8 mouse cellular contexts compared by ENCODE assay signal in the genomic region with DNA sequence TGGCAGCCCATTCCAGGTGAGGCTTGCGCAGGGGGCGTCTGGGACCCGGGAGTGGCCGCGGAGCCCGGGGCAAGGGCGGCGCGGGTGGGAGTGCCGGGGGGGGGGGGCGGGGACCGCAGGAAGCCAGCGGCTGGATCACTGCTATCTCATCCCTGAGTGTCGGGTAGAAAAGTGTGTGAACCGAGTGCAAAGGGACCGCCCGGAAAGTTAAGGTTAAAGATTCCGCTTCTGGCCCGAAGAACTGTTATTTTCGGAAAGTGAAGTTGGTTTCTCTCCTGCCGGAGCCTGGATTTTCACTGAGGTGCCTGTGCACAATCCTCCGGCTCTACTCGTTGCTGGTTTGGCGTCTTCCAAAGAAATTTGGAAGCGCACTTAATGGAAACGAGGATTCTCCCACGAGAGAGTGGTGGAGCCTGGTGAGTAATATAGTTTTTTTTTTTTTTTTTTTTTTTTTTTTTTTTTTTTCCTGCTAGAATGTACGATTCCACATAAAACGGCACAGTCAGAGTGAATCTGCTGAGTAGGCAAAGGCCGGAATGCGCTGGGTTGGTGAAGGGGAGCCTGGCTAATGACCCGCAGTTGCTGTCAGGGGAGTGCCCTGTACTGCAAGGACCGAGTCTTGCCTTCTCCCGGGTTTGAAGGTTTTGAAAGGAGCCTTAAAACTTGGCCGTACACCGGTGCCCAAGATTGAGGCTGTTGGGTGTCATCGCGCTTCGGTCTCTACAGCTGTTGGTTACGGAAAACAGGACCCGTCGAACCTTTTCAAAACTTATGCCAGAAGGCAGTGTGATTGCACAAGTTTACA.
A peak's percentile ranks its signal among the peaks of the same experiment; 100 is the strongest.
DNase-seq lines count a peak whose midpoint lies in the region; ATAC-seq and TF ChIP-seq lines count a peak whose summit lies in the region.

No protein-coding gene starts in this region.

- no peak for TF ChIP-seq POLR2A in small intestine, adult 2 months (IDR thresholded peaks at IDR 0.05; ENCODE audit: low read depth, low read length)

- H3K9ac ChIP-seq in heart, postnatal 0 days (replicated peaks; ENCODE audit: low read depth, low read length) = peak overlapping the region; percentile 76

- TF ChIP-seq EP300 in heart, postnatal 0 days (IDR thresholded peaks at IDR 0.05; ENCODE audit: low read depth) = 0 out of 2 replicates have a peak, but pooled peaks have one; percentile 29

- no peaks in the 10 kb centered on the region for H3K36me3 ChIP-seq in heart, postnatal 0 days (replicated peaks; ENCODE audit: control insufficient read depth, insufficient read depth, low read length)
- no peaks in the 10 kb centered on the region for H3K36me3 ChIP-seq in small intestine, adult 2 months (ENCODE audit: control insufficient read depth, insufficient read depth, low read length)

- peaks cover 18% of the 10 kb centered on the region for H3K4me1 ChIP-seq in heart, postnatal 0 days (ENCODE audit: control insufficient read depth, insufficient read depth)
- peaks cover 20% of the 10 kb centered on the region for H3K4me1 ChIP-seq in small intestine, adult 2 months (ENCODE audit: control insufficient read depth, insufficient read depth, insufficient read length, low read length)

- 2% methylated on average over 39 of the region's 42 CpGs for WGBS in heart, postnatal 0 days
- WGBS in small intestine, adult 2 months = 1% methylated on average over 38 of the region's 42 CpGs

- H3K4me2 ChIP-seq in heart, postnatal 0 days (ENCODE audit: low read depth, low read length) = peak overlapping the region; percentile 84

- TF ChIP-seq CTCF in heart, postnatal 0 days (IDR thresholded peaks at IDR 0.05; ENCODE audit: low read depth) = no peak
- TF ChIP-seq CTCF in small intestine, adult 2 months (IDR thresholded peaks at IDR 0.05; ENCODE audit: extremely low read depth, insufficient read length, insufficient replicate concordance, low read depth, low read length) = no peak

- H3K27ac ChIP-seq in heart, postnatal 0 days (ENCODE audit: low read depth) = peak overlapping the region; percentile 98
- peak overlapping the region; percentile 100 for H3K27ac ChIP-seq in small intestine, adult 2 months (ENCODE audit: insufficient read depth, low read depth, low read length)

- peak; percentile 55 for ATAC-seq in erythroblast, adult 5-6 weeks (replicated peaks; ENCODE audit: low FRiP score, poor library complexity, severe bottlenecking)
- ATAC-seq in heart, postnatal 0 days (ENCODE audit: insufficient read depth, low read depth) = peak; percentile 73
- 0 out of 2 replicates have a peak, but pooled peaks have one; percentile 0 for ATAC-seq in megakaryocyte, adult 5-6 weeks (ENCODE audit: poor library complexity, severe bottlenecking)

- H3K9me3 ChIP-seq in heart, postnatal 0 days (replicated peaks; ENCODE audit: control insufficient read depth, low read length) = no peaks in the 10 kb centered on the region

- no peaks in the 10 kb centered on the region for H3K27me3 ChIP-seq in heart, postnatal 0 days (ENCODE audit: control insufficient read depth, insufficient read depth, low read length)
- no peaks in the 10 kb centered on the region for H3K27me3 ChIP-seq in small intestine, adult 2 months (ENCODE audit: control insufficient read depth, insufficient read depth, low read length)

- H3K4me3 ChIP-seq in heart, postnatal 0 days (ENCODE audit: low read depth, low read length) = peak overlapping the region; percentile 70
- H3K4me3 ChIP-seq in small intestine, adult 2 months (ENCODE audit: low read depth, low read length) = peak overlapping the region; percentile 96

- peak; percentile 72 for DNase-seq in CD4-positive, CD25-positive, alpha-beta regulatory T cell, adult 2 months (ENCODE audit: low read depth, low spot score)
- peak; percentile 64 for DNase-seq in T-cell, adult 2 months (ENCODE audit: low spot score)
- peak; percentile 75 for DNase-seq in heart, postnatal 0 days (ENCODE audit: low spot score)
- DNase-seq in kidney, postnatal 25 days = peak; percentile 74 to 87
- no peak for DNase-seq in layer of hippocampus, adult 11-12 months (ENCODE audit: low spot score)

Comparison
In these comparisons a context has a peak if more than half of its experiments do, and no peak if none do; other contexts are left out.
1. ATAC-seq: peak in every context shown above with its lines; median percentile 73 in heart, postnatal 0 days; 55 in erythroblast, adult 5-6 weeks; 0 in megakaryocyte, adult 5-6 weeks.